Mouse (Mus musculus): ENCODE measurements around the gene Dgkh.
"Not testable (repeated sequence)": the region's sequence is repeated elsewhere in the genome, so short reads cannot be mapped to it uniquely, and the experiment has no call there.

Gene Dgkh

DNA sequence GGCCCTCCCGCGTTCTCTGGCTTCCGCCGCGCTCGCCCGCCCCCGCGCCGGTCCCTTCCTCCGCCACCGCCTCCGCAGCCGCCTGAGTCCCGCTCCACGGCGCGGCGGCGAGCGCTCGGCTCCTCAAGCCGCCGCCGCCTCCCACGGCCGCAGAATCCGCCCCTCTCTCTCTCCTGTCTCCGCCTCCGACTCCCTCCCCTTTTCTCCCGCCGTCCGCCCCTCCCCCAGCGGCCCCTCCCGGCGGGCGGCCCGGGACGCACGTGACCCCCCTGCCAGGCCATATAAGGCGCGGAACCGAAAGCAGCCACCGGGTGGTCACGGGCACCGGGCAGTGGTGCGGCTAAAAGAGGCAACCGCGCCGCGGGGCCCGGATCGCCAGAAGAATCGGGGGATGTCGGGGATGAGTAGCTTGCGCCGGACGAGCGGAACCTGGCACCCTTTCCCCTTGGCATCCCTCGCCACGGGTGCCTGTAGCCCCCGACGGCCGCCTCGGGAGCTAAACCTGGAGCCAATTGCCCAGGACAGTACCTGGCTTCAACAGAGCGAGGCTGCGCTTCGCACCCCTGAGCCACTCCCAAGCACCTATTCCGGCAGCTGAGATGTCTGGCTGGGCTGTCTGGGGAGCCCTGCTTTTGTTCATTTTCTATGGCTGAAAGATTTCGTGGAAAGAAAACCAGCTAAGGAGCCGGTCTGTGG, at the start of gene Dgkh:
Dgkh (minus strand) TSS at position 160 of the 696 bp plus-strand sequence.
- DNase-seq: peak; percentile 96

DNA sequence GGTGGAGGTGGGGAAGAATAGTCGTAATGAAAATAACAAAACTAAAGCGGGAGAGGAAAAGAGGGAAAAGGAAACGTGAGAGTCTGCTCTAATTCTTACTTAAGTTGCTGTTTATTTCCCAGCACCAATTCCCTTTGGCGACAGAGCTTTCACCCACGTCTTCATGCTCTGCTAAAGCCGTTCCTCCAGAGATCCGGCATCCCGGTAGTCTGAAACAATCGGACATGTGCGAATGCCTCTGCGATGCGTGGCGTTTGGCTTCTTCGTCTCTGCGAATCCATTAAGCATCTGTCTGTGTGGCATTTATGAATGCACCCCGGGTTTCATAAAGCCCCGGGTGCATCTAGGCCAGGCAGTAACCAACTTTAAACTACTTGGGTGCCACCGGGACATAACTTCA, 44.6 kb upstream of the Dgkh start:
- DNase-seq: peak; percentile 27

DNA sequence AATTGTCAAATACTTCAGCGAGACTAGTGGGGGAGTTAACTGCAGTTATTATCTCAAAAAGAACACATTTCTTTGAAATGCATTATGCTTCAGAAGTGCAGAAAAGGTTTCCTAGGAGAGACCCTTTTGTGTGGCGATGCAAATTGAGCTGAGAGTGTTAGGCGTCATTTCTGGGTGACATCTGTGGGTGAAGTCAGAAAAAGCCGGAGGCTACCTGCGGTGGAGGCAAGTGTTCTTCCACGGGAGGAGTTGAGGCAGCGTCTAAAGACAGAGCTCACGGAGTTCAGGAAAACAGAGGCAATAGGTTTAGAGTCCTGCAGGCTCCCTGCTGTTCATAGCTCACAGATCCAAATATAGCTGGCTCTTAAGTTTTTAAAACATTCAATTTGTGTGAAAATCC, 44.1 kb upstream of the Dgkh start:
- peak; percentile 35 for DNase-seq

DNA sequence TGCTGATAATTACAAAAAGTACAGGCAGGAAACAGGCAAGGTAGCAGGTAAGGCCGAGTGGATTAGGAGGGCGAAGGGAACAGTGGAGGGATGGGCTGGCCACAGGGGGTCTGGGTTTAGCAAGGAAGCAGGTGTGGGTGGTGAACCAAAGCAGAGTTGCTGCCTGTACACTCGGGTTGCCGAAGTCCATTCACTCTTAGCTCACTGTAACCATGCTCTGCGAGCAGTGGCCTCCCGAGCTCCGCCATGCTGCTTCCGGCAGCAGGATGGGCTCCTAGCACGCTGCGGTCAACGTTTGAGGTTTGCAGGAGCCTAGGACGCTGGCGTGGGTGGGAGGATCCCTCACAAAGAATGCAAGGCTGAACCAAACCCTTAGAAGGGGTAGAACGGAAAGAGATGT, 43.1 kb upstream of the Dgkh start:
- DNase-seq: no peak

DNA sequence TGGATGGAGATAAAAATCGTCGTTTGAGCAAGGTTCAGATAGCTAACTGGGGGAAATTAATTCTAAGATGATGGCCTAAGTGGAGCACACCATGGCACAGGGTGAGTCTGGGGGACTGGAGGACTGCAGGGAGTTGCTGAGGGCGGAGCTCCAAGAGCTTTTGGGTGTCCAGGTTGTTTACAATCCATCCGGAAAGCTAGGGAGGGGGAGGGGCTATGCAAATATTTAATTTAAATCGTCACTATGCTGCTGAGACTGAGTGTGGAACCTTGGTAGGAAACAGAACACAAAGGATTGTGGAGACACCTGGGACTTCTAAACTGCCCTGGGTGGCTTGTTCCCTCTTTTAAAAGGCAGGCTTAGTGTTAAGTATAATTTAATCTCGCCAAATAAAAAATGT, 42.6 kb upstream of the Dgkh start:
- no peak for DNase-seq

DNA sequence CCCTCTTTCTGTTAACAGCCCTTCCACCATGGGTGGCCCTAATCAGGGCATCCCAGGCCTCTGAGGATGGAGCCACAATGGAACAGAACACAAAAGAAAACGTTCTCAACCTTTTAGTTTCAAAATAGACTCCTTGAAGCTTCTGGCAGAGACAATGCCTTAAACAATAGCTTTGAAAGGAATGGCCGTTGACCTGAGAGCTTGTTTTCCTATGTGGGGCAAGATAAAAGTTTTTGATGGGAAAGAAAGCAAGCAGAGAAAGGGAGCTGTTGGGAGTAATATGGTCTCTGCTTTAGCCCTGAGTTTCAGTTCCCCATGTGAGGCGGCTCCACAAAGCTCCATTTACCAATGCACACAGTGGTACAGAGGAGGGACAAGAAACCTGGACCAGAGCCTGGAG, 37.9 kb upstream of the Dgkh start:
- peak; percentile 77 for DNase-seq

DNA sequence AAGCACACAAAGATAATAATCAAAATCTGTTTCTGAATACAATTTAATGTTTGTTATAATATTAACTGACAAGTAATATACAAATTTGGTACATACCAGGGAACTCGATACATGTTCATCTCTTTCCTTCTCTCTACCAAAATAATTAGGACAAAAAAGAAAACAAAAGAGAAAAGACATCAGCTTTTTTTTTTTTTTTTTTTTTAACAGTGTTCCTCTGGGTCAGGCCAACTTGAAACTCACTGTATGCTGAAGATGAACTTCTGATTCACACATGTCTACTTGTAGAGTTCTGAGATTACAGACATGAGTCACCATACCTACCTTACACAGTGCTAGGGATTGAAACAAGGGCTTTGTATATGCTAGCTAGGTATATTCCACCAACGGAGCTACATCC, 28.5 kb upstream of the Dgkh start:
- no peak for DNase-seq

DNA sequence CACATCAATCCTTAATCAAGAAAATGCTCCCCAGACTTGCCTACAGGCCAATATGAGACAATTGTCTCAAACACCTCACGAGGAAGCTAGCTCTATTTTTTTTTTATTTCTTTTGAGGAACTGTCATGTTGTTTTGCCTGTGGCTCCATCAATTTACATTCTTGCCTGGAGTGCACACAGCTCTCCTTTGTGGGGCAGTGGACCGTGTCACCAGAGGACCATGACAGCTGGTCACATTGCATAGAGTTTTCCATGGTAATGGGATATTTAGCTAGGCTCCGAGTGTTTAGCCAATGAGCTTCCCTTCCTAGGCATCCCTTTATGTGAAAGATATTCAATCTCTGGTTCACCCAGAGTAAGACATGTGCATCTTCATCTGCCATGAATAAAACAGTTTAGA, 26.9 kb upstream of the Dgkh start:
- DNase-seq: peak; percentile 68

DNA sequence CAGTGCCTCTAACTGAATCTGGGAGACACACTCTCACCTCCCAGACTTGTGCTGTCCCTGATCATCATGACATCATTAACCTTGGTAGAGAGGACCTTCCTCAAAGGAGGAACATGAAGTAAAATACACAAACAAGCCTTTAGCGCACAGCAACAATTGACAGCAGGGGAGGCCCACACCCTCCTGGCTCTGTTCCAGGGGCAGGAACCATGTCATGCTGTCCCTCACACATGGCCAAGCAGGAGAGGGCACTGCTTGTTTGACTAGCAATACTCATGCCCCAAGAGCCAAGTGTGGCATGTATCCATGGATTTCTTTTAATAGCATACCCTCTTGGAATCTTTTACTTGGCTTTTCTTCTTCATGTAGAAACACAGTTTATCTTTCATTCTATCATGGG, 22.7 kb upstream of the Dgkh start:
- DNase-seq: no peak

DNA sequence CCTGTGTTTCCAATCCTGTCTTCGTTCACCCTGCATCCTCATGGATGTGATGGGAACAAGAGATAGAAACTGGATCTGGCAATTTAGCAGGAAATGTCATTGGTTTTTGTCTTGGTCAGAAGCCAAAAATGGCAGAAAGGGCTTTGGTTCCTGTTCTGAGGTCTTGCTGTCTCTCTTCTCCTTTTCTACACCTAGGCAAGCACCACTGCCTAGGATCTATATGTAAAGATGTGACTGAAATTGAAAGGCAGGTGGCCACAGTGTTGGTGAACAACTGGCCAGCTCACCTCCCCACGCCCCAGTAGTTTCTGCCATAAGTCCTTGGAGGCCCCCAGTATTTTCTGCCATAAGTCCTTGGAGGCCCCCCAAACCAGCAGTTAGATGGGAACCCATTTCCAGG, 16.1 kb upstream of the Dgkh start:
- no peak for DNase-seq

DNA sequence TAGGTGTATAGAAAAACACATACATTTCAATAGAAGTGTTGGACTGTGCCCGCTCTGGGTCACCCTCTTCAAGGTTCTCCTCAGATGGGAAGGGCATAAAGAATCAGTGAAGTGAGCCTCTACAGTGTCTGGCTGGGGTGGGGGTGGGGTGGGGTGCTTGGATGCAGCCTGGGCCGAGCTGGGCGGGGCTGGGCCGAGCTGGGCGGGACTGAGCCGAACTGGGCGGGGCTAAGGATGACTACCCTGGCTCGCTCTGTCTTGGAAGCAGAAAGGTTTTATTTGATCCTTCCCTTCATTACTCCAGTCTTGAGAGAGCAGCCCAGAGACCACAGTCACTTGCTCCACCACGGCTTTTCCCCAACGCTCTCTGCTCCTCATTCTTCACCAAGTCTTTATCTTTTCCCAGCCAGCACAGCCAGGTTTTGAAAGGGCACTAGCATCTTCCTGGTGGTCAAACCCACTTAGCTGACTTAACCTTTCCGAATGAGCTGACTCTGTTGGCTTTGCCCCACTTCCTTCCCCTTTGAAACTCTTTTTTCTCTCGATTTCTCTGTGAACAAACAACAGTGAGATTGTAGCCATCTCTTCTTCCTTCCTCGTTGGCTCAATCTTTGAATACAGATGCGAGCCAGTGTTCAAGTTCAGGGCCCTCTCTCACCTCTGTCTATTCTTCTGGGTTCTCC, 15.5 kb upstream of the Dgkh start:
- no peak for DNase-seq

DNA sequence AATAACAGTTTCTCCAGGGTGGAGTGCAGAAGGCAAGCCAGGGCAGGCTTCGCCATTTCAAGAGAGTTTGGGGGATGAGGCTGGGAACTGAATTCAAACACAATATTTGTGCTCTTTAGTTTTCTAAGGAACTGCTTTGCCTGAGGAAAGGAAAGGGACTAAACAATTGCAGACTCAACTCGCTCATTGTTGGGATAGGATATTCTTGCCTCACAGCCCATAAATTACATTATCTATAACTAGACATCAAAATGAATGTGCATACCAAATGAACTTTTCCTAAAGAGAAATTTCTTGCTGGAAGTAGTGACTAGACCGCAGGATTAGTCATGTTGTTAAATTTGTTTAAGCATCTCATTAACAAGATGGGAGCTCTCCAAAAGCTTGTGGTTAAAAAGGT, 14.9 kb upstream of the Dgkh start:
- DNase-seq: no peak

DNA sequence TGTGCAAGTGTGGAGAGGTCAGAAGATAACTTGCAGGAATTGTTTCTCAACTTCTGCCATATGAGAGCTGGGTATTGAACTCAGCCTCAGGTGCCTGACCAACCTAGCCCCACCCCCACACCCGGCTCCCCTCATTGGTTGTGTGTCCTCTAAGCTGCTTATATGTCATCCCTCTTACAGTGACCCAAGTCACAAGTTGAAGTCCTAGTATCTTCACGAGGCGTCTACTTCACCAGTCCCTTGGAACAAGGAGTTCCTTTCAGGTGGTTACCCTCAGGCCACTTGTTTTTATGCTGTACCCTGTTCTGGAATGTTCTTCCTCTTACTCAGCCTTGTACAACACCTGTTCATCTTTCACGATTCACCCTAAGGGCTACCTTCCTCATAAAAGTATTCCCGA, 2.0 kb upstream of the Dgkh start:
- no peak for DNase-seq

DNA sequence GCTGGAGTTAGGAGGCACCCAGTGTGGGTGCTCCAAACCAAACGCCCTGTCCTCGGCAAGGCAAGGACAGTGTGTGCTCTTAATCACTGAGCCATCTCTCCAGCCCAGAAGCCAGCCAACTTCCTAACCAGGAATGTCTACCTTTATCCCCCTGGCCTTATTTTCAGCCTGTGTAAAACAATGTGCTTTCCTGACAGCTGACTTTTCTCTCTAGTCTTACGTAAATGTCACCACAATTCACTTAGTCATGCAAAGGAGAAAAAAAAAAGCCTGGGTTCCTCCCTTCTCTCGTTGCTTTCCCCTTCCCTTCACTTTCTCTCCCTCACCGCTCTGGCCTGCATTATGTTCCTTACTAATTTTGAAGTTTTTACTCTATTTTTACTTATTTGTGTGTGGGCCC, 1.6 kb upstream of the Dgkh start:
- not testable (repeated sequence) for DNase-seq

DNA sequence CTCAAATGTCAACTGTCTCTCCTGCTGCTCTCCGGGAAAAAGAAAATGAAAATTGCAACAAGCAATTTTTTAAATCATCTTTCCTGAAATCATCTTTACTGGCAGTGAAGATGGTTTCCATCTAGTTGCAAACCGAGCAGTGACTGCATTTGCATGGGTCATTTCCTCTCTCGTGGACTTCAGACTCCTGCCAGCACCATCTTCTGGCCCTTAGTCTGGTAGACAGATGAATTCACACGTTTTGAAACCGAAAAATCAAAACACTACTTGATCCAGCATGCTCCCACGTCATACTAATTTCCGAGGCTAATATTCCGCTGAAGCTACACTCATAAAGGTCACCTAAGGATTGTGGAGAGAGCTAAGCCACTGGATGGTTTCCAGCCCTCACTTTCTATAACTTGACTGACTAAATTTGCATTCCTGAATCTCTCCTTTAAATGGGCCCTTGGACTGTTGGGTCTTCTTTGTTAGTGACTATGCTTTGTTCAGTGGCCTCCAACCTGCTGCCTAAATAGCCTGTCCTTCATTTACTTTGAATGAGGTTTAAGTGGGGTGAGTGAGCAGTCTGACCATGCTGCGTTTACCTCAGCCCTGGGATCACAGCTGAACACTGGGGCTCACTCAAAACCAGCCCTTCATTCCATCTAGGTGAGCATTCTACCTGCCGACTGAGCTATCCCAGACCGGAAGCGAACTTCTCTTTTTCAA, 945 bp upstream of the Dgkh start:
- DNase-seq: peak; percentile 49

DNA sequence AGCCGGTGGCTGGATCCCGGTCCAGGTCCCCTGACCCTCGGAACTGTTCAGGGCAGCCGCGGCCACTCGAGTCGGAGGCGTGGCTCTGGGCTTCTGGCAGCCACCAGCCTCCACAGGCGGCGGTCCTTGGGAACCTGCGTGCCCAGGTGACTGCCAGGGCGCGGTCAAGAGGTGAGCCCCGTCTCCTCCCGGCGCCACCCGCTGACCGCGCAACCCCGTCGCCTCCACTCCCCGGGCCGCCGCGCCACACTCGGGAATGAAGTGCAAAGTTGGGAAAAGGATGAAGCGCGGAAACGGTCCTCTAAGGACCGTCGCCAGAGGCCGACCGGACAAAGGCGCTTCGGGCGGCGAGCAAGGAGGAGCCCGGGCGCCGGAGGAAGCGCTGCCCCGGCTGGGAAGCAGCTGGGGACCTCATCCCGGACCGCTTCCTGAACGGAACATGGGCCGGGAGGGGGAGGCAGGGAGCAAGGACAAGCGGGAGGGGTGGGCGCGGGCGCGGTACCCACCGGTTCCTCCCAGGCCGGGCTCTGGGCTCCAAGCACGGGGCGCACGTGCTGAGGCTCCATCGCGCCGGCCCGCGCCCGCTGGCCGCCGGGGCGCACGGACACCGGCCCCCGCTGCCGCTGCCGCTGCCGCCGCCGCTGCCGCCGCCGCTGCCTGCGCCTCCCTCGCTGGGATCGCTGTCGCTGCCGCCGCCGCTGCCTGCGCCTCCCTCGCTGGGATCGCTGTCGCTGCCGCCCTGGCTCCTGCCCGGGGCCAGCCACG, 542 bp downstream of the Dgkh start:
- DNase-seq: peak; percentile 63

DNA sequence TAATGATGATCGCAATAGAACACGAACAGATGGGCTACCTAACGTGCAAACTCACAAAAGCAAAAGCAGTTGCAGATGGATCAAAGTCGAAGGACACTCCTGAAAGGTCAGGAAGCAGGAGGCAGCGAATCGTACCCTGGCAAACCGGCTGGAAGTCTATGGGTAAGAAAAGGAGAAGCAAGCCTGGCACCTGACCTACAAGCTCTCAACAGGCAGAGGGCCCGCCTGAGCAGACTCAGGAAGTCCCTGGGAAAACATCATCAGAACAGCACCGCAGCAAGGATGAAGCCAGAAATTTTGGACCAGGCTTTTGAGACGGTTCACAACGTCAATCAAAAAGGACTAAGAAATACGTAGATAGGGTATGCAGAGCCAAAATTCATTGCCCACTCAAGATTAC, 1.3 kb downstream of the Dgkh start:
- DNase-seq: peak; percentile 47

DNA sequence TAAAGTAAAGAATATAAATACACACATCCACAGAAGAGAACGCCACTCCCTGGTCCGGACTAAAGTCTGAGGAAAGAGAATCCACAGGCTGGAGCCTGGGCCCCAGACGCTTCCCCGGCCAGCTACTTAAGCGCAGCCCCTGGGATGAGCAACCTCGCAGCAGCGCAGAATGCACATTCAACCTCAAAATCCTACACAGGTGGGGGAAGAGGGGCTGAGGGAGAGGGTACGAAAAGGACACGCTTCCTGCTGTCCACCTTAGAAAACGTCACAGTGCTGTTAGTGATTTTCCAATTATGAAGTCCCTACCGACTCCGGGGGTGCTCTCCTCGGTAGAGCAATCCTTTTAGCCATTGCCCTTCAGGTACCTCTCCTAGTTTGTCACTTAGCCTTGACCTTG, 6.6 kb downstream of the Dgkh start:
- DNase-seq: peak; percentile 17

DNA sequence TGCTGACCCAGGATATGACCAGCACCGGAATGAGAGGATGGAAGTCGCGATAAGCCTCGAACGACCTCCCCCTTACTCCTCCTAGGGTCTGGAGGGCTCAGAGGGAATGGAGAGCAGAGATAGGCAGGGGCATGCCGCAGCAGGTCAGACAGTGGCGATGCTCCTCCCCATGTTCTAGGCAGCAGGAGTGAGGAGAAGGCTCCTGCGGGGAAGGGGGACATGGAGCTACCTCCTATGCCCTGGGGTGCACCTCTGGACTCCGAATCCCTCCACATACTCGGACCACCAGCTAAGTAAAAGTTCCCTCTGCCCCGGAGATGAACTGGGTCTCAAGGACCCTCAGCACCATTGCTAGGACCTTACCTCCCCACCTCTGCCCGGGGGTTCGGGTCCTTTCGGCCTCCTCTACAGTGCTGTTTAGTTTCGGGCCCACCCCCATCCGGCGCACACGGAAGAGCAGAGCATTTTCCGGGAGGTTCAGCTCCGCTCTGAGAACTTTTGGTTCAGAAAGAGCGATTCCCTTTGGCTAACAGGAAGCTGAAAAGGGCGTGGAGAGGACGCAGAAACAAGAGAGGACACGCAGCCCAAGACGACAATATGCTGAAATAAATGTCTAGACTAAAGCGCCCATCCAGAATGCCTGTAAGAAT, 7.1 kb downstream of the Dgkh start:
- no peak for DNase-seq

DNA sequence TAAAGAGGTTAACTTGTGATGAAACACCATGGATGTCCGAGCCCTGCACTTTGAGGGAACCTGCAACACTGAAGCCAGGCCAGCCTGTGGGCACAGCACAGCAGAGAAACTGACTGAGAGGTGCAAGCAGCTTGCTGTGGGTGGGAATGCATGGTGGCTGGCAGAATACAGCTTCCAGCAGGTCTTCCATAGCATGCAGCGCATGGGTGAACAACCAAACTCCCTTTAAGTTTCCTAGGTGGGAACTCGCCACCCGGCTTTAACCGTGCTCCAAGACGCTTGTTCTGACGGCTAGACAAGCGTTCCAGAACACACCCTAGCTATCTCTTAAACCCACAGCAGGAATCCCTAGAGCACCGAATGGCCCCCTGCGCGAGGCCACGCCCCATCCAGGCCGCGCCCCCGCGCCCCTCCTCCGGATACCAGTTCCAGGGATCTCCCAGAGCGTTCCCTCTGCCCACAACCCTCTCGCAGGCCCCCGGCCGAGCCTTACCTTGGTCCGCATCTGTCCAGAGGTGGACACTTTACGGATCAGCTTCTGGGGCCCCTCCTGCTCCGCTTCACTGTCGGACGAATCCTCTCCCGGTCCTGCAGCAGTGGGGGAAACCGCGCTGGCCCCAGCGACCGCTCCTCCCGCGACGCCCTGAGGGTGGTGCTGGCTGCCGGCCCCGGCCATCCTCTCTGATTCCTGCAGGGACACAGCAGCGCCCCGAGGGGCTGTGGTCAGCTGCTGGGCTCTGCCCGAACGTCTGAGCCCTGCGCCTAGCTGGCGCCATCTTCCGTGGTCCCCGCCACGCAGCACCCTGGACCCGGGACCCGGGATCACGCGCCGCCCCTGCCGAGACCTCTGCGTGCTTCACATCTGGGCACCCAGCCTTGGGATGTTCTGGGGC, 7.9 kb downstream of the Dgkh start:
- DNase-seq: peak; percentile 81

DNA sequence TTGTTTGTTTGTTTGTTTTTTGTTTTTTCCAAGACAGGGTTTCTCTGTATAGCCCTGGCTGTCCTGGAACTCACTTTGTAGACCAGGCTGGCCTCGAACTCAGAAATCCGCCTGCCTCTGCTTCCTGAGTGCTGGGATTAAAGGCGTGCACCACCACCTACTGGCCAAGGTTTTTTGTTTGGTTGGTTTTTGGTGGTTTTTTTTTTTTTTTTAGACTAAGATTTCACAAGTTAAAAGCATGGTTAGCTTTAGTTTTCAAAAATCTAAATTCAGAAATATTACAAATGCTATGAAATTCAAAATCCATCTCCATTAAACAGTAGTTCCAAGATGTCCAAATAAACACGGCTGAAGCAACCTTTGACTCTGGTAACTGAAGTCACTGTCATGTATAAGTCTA, 8.9 kb downstream of the Dgkh start:
- not testable (repeated sequence) for DNase-seq

DNA sequence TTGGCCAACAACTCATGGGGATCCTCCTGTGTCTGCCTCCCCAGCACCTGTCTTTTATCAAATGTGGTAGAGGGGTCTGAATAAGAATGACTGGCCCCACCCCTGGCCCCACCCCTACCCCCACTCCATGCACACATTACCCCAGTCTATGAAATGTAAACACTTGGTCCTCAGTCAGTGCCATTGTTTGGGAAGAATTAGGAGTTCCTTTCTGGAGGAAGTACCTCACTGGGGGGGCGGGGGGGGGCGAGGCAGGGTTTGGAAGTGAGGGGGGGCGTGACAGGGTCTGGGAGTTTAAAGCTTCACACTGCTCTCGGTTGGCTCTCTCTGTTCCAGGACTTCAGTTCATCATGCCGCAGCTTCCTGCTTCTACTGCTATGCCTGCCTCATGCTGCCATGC, 10.5 kb downstream of the Dgkh start:
- DNase-seq: no peak

Measured in retina, postnatal 1 day (tissue).